Mouse (Mus musculus) forebrain, embryonic 10.5 days (tissue): ENCODE results near the gene Mrps5. TPM values are rescaled to one million over a fixed set of nuclear protein-coding genes. Genes with fewer than 3 reads are reported as not detected.
"Not testable (repeated sequence)": the region's sequence is repeated elsewhere in the genome, so short reads cannot be mapped to it uniquely, and the experiment has no call there.

Experiments used
- DNase-seq: peaks from one replicate; pipeline ENCODE4 v3.0.0-alpha.2; 2017; ENCODE audit warnings: low spot score; ENCODE audit errors: extremely low spot score
- H3K27ac ChIP-seq: fragments of 300-500 bp; sonication (generic); 2 replicates; pipeline ENCODE4 v1.5.1; 2016; ENCODE audit warnings: mild to moderate bottlenecking
- H3K27me3 ChIP-seq: fragments of 300-500 bp; sonication (generic); 2 replicates; pipeline ENCODE4 v1.6.1; 2016; ENCODE audit warnings: mild to moderate bottlenecking; ENCODE audit not compliant: poor library complexity, severe bottlenecking
- H3K36me3 ChIP-seq: fragments of 300-500 bp; sonication (generic); replicated peaks from 2 replicates; pipeline ENCODE4 v1.6.1; 2016; ENCODE audit warnings: mild to moderate bottlenecking, moderate library complexity
- H3K4me1 ChIP-seq: fragments of 300-500 bp; sonication (generic); 2 replicates; pipeline ENCODE4 v1.6.1; 2016
- H3K4me3 ChIP-seq: fragments of 300-500 bp; sonication (generic); 2 replicates; pipeline ENCODE4 v1.5.1; 2016; ENCODE audit warnings: mild to moderate bottlenecking, moderate library complexity
- H3K9me3 ChIP-seq: fragments of 300-500 bp; sonication (generic); 2 replicates; pipeline ENCODE4 v1.6.1; 2016; ENCODE audit warnings: mild to moderate bottlenecking, moderate library complexity
- WGBS: fragments of 180-500 bp; shearing (Covaris S2); methylation state at CpG from one replicate; pipeline ENCODE4 v1.1.7; 2016; 5-methylcytosine and 5-hydroxymethylcytosine counted together
- polyA plus RNA-seq: library from polyadenylated mRNA; unstranded; fragments of >200 nt; fragmentation: Nextera tagmentation; extraction: Ambion mirVana; gene quantifications from 2 replicates; pipeline ENCODE4 v1.2.1, GENCODE M21; 2016

The Mrps5 gene
- polyA plus RNA-seq, 1 experiment from 2014 or later: 188 TPM

GRCm38 (mm10) chr2:127587514-127587844, 457 bp downstream of the Mrps5 start:
- DNase-seq: no peak
- Histone ChIP-seq H3K36me3 (peaks cover 19% of the 10 kb centered on the region), H3K27me3 (no peaks in the 10 kb centered on the region), H3K4me3 (peak overlapping the region; percentile 95), H3K9me3 (no peaks in the 10 kb centered on the region), H3K27ac (peak overlapping the region; percentile 100), H3K4me1 (peaks cover 44% of the 10 kb centered on the region)
- WGBS: under 1% methylated on average over 22 of the region's 22 CpGs

GRCm38 (mm10) chr2:127588897-127589296, 1.9 kb downstream of the Mrps5 start:
- H3K27ac ChIP-seq: no peak overlapping the region
- 90% methylated on average over 9 of the region's 9 CpGs for WGBS

GRCm38 (mm10) chr2:127590204-127590603, 3.2 kb downstream of the Mrps5 start:
- H3K4me1 ChIP-seq: peaks cover 28% of the 10 kb centered on the region
- WGBS: 81% methylated on average over 15 of the region's 15 CpGs

More at GRCm38 (mm10) chr2:127588897-127589296, 1.9 kb downstream of the Mrps5 start:
- H3K36me3 ChIP-seq: peaks cover 33% of the 10 kb centered on the region
- no peaks in the 10 kb centered on the region for H3K9me3 ChIP-seq
- peaks cover 36% of the 10 kb centered on the region for H3K4me1 ChIP-seq
- DNase-seq: no peak
- peak overlapping the region; percentile 95; the same call in 1 of the 2 replicates for H3K4me3 ChIP-seq
- no peaks in the 10 kb centered on the region for H3K27me3 ChIP-seq

GRCm38 (mm10) chr2:127590840-127591239, 3.8 kb downstream of the Mrps5 start:
- H3K27me3 ChIP-seq: no peaks in the 10 kb centered on the region
- 88% methylated on average over 4 of the region's 4 CpGs for WGBS
- DNase-seq: no peak
- H3K36me3 ChIP-seq: peaks cover 53% of the 10 kb centered on the region
- no peak overlapping the region for H3K27ac ChIP-seq
- H3K4me1 ChIP-seq: peaks cover 28% of the 10 kb centered on the region
- no peaks in the 10 kb centered on the region for H3K9me3 ChIP-seq
- H3K4me3 ChIP-seq: no peak overlapping the region

More at GRCm38 (mm10) chr2:127590204-127590603, 3.2 kb downstream of the Mrps5 start:
- Histone ChIP-seq H3K27me3 (no peaks in the 10 kb centered on the region), H3K36me3 (peaks cover 46% of the 10 kb centered on the region), H3K9me3 (no peaks in the 10 kb centered on the region), H3K27ac (no peak overlapping the region), H3K4me3 (no peak overlapping the region)
- DNase-seq: no peak

- not testable (repeated sequence) for H3K27me3 ChIP-seq, DNase-seq, H3K27ac ChIP-seq, H3K4me3 ChIP-seq, H3K9me3 ChIP-seq
- Histone ChIP-seq H3K4me1 (peaks cover 11% of the 10 kb centered on the region), H3K36me3 (peaks cover 83% of the 10 kb centered on the region)
- 80% methylated on average over 7 of the region's 8 CpGs for WGBS
Observed at GRCm38 (mm10) chr2:127603383-127603782, 16.4 kb downstream of the Mrps5 start.

- Histone ChIP-seq H3K4me3 (no peak overlapping the region), H3K9me3 (no peaks in the 10 kb centered on the region), H3K27me3 (no peaks in the 10 kb centered on the region), H3K27ac (no peak overlapping the region), H3K4me1 (peaks cover 27% of the 10 kb centered on the region), H3K36me3 (peaks cover 65% of the 10 kb centered on the region)
- DNase-seq: no peak
- 91% methylated on average over 3 of the region's 3 CpGs for WGBS
Observed at GRCm38 (mm10) chr2:127605203-127605602, 18.2 kb downstream of the Mrps5 start.

- no peaks in the 10 kb centered on the region for H3K27me3 ChIP-seq
- no peaks in the 10 kb centered on the region for H3K9me3 ChIP-seq
- no peak overlapping the region for H3K27ac ChIP-seq
- peaks cover 27% of the 10 kb centered on the region for H3K4me1 ChIP-seq
- WGBS: 51% methylated on average over 3 of the region's 3 CpGs
- H3K4me3 ChIP-seq: no peak overlapping the region
- DNase-seq: no peak
- peaks cover 35% of the 10 kb centered on the region for H3K36me3 ChIP-seq
Observed at GRCm38 (mm10) chr2:127608234-127608633, 21.2 kb downstream of the Mrps5 start.

GRCm38 (mm10) chr2:127608986-127609385, 22.0 kb downstream of the Mrps5 start:
- Histone ChIP-seq H3K4me1 (peaks cover 27% of the 10 kb centered on the region), H3K36me3 (peaks cover 28% of the 10 kb centered on the region), H3K27me3 (no peaks in the 10 kb centered on the region), H3K27ac (no peak overlapping the region), H3K4me3 (no peak overlapping the region), H3K9me3 (no peaks in the 10 kb centered on the region)
- 6% methylated on average over 5 of the region's 5 CpGs for WGBS
- DNase-seq: no peak

GRCm38 (mm10) chr2:127611386-127611785, 24.4 kb downstream of the Mrps5 start:
- H3K27ac ChIP-seq: no peak overlapping the region

GRCm38 (mm10) chr2:127612288-127612687, 25.3 kb downstream of the Mrps5 start:
- Histone ChIP-seq H3K4me3 (no peak overlapping the region), H3K27ac (no peak overlapping the region), H3K27me3 (no peaks in the 10 kb centered on the region), H3K4me1 (peaks cover 27% of the 10 kb centered on the region), H3K36me3 (no peaks in the 10 kb centered on the region), H3K9me3 (no peaks in the 10 kb centered on the region)
- DNase-seq: no peak
- WGBS: 92% methylated on average over 4 of the region's 4 CpGs

More at GRCm38 (mm10) chr2:127611386-127611785, 24.4 kb downstream of the Mrps5 start:
- no peak for DNase-seq
- Histone ChIP-seq H3K36me3 (peaks cover 4% of the 10 kb centered on the region), H3K27me3 (no peaks in the 10 kb centered on the region), H3K4me1 (peaks cover 27% of the 10 kb centered on the region), H3K9me3 (no peaks in the 10 kb centered on the region), H3K4me3 (no peak overlapping the region)
- WGBS: 89% methylated on average over 4 of the region's 4 CpGs

GRCm38 (mm10) chr2:127619311-127619710, 32.3 kb downstream of the Mrps5 start:
- 89% methylated on average over 3 of the region's 3 CpGs for WGBS
- DNase-seq: no peak

GRCm38 (mm10) chr2:127622065-127622464, 35.0 kb downstream of the Mrps5 start:
- H3K9me3 ChIP-seq: no peaks in the 10 kb centered on the region
- DNase-seq: no peak
- H3K27ac ChIP-seq: no peak overlapping the region
- H3K36me3 ChIP-seq: no peaks in the 10 kb centered on the region
- no peaks in the 10 kb centered on the region for H3K27me3 ChIP-seq
- peaks cover 4% of the 10 kb centered on the region for H3K4me1 ChIP-seq
- H3K4me3 ChIP-seq: no peak overlapping the region
- WGBS: 60% methylated on average over 3 of the region's 3 CpGs

More at GRCm38 (mm10) chr2:127619311-127619710, 32.3 kb downstream of the Mrps5 start:
- no peaks in the 10 kb centered on the region for H3K9me3 ChIP-seq
- no peak overlapping the region for H3K27ac ChIP-seq
- no peaks in the 10 kb centered on the region for H3K27me3 ChIP-seq
- H3K4me1 ChIP-seq: no peaks in the 10 kb centered on the region
- no peaks in the 10 kb centered on the region for H3K36me3 ChIP-seq
- H3K4me3 ChIP-seq: no peak overlapping the region

- no peak for DNase-seq
- H3K9me3 ChIP-seq: no peaks in the 10 kb centered on the region
- 90% methylated on average over 2 of the region's 2 CpGs for WGBS
- peaks cover 8% of the 10 kb centered on the region for H3K4me1 ChIP-seq
- H3K4me3 ChIP-seq: no peak overlapping the region
- no peaks in the 10 kb centered on the region for H3K27me3 ChIP-seq
- H3K27ac ChIP-seq: no peak overlapping the region
- no peaks in the 10 kb centered on the region for H3K36me3 ChIP-seq
Observed at GRCm38 (mm10) chr2:127624786-127625185, 37.8 kb downstream of the Mrps5 start.

GRCm38 (mm10) chr2:127625659-127626058, 38.6 kb downstream of the Mrps5 start:
- no peak overlapping the region for H3K27ac ChIP-seq
- H3K4me3 ChIP-seq: no peak overlapping the region
- 82% methylated on average over 5 of the region's 5 CpGs for WGBS
- H3K27me3 ChIP-seq: no peaks in the 10 kb centered on the region
- no peaks in the 10 kb centered on the region for H3K36me3 ChIP-seq
- peaks cover 8% of the 10 kb centered on the region for H3K4me1 ChIP-seq
- DNase-seq: no peak
- no peaks in the 10 kb centered on the region for H3K9me3 ChIP-seq
